Mouse (Mus musculus): ENCODE measurements around the gene Foxc1. TPM values are rescaled to one million over a fixed set of nuclear protein-coding genes. Genes with fewer than 3 reads are reported as not detected.

Gene Foxc1
- 2.9 and 3.7 TPM in 2 replicates for polyA plus RNA-seq (2016; fragmentation: Nextera tagmentation; extraction: Ambion mirVana)

DNA sequence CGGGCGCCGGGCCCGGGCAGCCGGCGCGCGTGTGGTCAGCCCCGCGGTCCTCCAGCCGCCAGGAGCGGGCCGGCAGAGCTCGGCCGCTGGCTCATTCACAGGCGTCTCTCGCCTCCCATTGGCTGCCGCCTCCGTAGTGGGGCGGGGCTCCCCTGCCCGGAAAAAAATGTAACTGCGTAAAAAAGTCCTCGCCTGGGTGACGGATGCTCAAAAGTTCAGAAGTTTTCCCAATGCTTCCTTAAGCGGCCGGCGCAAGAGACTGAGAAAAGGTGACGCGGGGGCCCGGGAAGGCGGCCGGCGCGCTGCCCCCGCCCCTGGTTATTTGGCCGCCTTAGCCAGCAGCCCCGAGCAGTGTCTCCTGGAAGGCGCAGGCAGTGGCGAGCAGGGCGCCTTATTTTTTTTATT is at the start of gene Foxc1:
TSS of gene Foxc1 (plus strand) at position 206 of the 405 bp plus-strand sequence.
- DNase-seq (ENCODE audit: low spot score), result peak; percentile 90
- WGBS, result under 1% methylated on average over 40 of the region's 40 CpGs
- peak within 1 kb of the TSS; percentile 63 for H3K4me3 ChIP-seq
- H3K27me3 ChIP-seq (ENCODE audit: insufficient read depth, poor library complexity, severe bottlenecking), result peaks cover 100% of the 10 kb centered on the region
- H3K4me1 ChIP-seq (replicated peaks), result peaks cover 66% of the 10 kb centered on the region
- 0 out of 2 replicates have a peak, but pooled peaks cover 9% of the 10 kb centered on the region for H3K36me3 ChIP-seq
- H3K27ac ChIP-seq, result peak within 1 kb of the TSS; percentile 90
- H3K9me3 ChIP-seq, result no peaks in the 10 kb centered on the region

DNA sequence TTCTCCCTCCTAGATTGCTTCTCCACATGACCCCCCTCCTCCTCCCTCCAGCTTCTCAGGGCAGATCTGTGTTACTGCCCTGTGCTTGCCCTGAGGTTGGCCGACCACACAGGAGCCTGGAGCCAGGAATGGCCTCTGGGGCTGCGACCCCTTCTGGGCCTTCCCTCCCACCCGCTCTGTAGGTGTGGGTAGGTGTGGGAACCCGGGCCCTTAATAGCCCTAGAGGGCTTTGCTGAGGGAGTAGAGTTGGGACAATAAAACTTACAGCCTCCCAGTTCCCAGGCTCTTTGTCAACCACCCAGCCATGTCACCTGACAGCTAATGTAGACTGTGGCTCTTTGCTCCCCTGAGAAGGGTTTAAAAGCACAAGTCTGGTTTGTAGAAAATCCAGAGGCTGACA is 46.0 kb upstream of the Foxc1 start:
- H3K27me3 ChIP-seq (ENCODE audit: insufficient read depth, poor library complexity, severe bottlenecking), result no peaks in the 10 kb centered on the region
- H3K27ac ChIP-seq, result peak overlapping the region; percentile 45; the same call in 1 of the 2 replicates
- no peaks in the 10 kb centered on the region for H3K9me3 ChIP-seq
- no peak overlapping the region for H3K4me3 ChIP-seq
- no peak for DNase-seq (ENCODE audit: low spot score)
- WGBS, result 39% methylated on average over 4 of the region's 4 CpGs
- no peaks in the 10 kb centered on the region for H3K36me3 ChIP-seq
- peaks cover 12% of the 10 kb centered on the region for H3K4me1 ChIP-seq (replicated peaks)

DNA sequence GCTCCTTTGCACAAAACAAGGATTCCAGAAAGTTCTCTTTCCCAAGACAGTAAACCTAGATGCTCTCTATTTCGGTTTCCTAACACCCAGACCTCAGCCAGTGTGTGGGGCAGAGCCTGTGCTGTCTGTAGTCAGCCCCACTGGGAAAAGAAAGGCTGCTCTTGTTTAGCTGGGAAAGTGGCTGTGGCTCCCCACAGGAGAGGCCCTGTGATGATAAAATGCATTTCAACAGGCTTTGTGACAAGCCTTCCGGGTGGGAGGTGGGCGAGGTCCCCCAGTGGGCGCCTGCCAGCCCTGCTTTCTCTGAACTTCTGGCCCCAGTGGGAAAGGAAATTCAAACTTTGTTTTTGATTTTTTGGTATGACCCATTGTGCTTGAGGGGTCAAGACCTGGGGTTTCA is 45.4 kb upstream of the Foxc1 start:
- Histone ChIP-seq H3K27ac (0 out of 2 replicates have a peak overlapping the region, but pooled peaks have one; percentile 23), H3K27me3 (ENCODE audit: insufficient read depth, poor library complexity, severe bottlenecking) (no peaks in the 10 kb centered on the region), H3K4me3 (no peak overlapping the region), H3K4me1 (replicated peaks) (peaks cover 12% of the 10 kb centered on the region), H3K36me3 (no peaks in the 10 kb centered on the region), H3K9me3 (no peaks in the 10 kb centered on the region)
- DNase-seq (ENCODE audit: low spot score), result no peak
- 59% methylated on average over 4 of the region's 4 CpGs for WGBS

DNA sequence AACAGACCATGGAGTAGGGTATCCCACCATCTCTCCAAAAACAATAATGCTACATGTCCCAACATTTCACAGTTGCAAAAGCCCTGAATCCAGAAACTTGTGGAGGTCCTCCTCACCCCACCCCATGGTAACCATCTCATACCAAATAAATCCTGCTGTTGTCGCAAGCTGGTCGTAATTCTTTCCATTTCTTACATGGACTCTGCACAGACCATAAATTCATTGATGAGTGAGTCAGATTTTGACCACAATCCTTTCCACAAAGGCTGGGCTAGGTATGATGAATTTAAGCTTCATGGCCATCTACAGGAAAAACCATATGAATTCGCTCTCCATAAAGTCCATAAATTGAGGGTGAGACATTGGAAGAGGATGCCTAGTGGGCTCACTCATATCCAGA is 42.0 kb upstream of the Foxc1 start:
- H3K27ac ChIP-seq, result no peak overlapping the region
- peaks cover 12% of the 10 kb centered on the region for H3K4me1 ChIP-seq (replicated peaks)
- WGBS, result 97% methylated on average over 3 of the region's 3 CpGs
- no peaks in the 10 kb centered on the region for H3K9me3 ChIP-seq
- no peaks in the 10 kb centered on the region for H3K27me3 ChIP-seq (ENCODE audit: insufficient read depth, poor library complexity, severe bottlenecking)
- no peak overlapping the region for H3K4me3 ChIP-seq
- DNase-seq (ENCODE audit: low spot score), result no peak
- H3K36me3 ChIP-seq, result no peaks in the 10 kb centered on the region

DNA sequence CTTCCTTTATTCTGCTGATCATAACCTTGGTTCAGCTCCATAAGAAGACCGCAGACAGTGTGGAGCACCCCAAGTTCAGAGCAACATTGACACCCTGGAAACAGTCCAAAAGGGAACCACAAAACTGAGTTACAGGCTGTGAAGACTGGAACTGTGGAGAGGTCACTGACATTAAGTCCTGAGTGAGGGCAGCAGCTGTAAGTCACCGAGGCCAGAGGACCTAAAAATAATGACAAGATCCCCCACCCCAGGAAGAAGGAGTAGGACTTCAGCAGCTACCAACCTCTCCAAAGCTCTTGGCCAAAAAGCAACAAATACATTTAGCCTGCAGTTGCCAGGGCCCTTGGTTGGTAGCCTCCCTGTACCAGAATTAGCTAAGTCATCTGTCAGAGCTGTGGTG is 40.9 kb upstream of the Foxc1 start:
- Histone ChIP-seq H3K4me3 (no peak overlapping the region), H3K27ac (no peak overlapping the region), H3K27me3 (ENCODE audit: insufficient read depth, poor library complexity, severe bottlenecking) (no peaks in the 10 kb centered on the region), H3K9me3 (no peaks in the 10 kb centered on the region), H3K36me3 (no peaks in the 10 kb centered on the region), H3K4me1 (replicated peaks) (peaks cover 6% of the 10 kb centered on the region)
- WGBS, result 80% methylated on average over 2 of the region's 2 CpGs
- DNase-seq (ENCODE audit: low spot score), result no peak

DNA sequence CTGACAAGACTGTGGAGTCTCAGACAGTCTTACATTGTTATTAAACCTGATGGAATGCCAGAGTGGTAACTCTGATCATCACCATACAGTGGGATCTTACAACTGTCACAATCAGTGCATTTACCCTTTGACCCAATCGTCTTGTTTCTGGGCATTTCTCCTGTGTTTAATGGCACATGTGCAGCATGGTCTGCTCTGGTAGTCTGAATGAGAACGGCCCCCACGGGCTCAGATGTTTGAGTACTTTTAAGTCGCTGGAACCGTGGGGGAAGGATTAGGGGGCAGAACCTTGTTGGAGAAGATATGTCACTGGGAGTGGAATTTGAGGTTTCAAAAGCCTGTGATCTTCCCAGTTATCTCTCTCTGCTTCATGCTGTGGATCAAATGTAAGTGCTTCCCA is 33.6 kb upstream of the Foxc1 start:
- H3K27ac ChIP-seq, result no peak overlapping the region
- no peak for DNase-seq (ENCODE audit: low spot score)
- H3K4me1 ChIP-seq (replicated peaks), result peaks cover 10% of the 10 kb centered on the region
- H3K4me3 ChIP-seq, result no peak overlapping the region
- no peaks in the 10 kb centered on the region for H3K27me3 ChIP-seq (ENCODE audit: insufficient read depth, poor library complexity, severe bottlenecking)
- no peaks in the 10 kb centered on the region for H3K9me3 ChIP-seq
- no peaks in the 10 kb centered on the region for H3K36me3 ChIP-seq
- WGBS, result 86% methylated on average over 5 of the region's 5 CpGs

DNA sequence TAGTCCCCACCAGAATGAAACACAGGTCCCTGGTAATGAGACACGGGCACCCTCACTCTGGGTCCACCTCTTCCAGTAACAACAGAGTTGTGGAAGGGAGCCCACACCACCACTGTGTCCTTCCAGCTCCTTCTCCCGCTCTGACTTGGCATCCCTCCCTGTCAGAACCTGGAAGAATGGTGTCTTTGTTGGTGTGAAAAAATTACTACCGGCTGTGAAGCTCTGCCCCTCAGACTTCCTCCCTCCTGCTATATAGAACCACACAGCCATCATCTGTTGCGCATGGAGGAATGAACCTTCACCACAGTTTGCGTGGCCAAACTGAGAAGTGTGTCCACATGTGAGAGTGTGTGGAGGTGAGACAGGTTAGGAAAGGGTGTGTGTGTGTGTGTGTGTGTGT is 30.7 kb upstream of the Foxc1 start:
- WGBS, result 70% methylated on average over 5 of the region's 5 CpGs
- Histone ChIP-seq H3K9me3 (no peaks in the 10 kb centered on the region), H3K4me1 (replicated peaks) (peaks cover 16% of the 10 kb centered on the region), H3K27me3 (ENCODE audit: insufficient read depth, poor library complexity, severe bottlenecking) (no peaks in the 10 kb centered on the region), H3K36me3 (no peaks in the 10 kb centered on the region), H3K4me3 (no peak overlapping the region), H3K27ac (no peak overlapping the region)
- DNase-seq (ENCODE audit: low spot score), result no peak

DNA sequence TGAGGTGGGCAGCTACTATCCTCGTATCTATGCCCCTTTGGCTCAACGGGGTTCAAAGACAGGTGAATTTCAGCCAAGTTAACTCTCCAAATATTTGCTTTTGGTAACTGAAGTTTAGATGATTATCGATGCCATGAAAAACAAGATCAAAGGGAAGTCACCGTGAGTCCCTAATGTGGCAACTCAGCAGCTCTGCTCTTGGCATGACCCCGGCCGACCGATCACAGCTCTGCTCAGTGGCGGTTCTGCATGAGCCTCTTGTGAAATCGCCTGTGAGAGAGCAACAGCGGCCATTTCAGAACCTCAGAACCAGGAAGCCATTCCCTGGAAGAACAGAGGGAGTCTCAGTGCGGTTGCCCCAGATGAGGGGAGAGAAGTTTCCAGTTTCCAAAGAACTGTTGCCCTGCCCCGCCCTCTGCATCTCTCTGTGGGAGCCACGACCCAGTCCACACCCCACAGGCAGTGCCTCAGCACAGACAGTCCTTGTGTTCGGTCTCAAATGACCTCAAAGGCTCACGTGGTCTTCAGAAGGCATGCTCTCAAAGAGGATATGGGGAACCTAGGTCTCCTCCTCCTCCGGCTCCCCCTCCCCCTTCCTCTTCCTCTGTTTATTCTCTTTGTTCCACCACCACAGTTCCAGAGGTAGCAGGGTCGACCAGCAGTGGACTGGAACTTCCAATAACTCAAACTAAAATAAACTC is 27.0 kb upstream of the Foxc1 start:
- DNase-seq (ENCODE audit: low spot score), result no peak
- Histone ChIP-seq H3K27me3 (ENCODE audit: insufficient read depth, poor library complexity, severe bottlenecking) (no peaks in the 10 kb centered on the region), H3K4me1 (replicated peaks) (peaks cover 16% of the 10 kb centered on the region), H3K27ac (peak overlapping the region; percentile 53), H3K36me3 (no peaks in the 10 kb centered on the region), H3K9me3 (no peaks in the 10 kb centered on the region), H3K4me3 (no peak overlapping the region)
- WGBS, result 63% methylated on average over 17 of the region's 17 CpGs

DNA sequence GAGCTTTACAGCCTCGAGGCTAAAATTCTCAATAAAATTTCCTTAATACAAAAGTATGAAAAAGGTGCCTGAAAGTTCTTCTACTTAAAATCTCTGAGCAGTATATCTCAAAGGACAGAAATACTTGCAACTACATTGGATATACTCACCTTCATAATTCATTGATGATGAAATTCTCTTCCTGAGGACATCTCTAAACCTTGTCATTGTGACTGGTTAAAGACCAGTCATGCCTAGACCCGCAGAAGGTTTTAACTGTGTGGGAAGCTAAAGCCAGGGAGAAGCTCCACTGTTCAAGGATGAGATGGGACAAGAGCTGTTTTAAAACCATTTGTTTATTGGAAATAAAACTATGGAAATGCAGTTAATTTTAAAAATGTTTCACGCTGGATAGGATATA is 26.1 kb upstream of the Foxc1 start:
- WGBS, result 87% methylated on average over 3 of the region's 3 CpGs
- Histone ChIP-seq H3K9me3 (no peaks in the 10 kb centered on the region), H3K4me1 (replicated peaks) (peaks cover 16% of the 10 kb centered on the region), H3K27me3 (ENCODE audit: insufficient read depth, poor library complexity, severe bottlenecking) (no peaks in the 10 kb centered on the region), H3K27ac (no peak overlapping the region), H3K36me3 (no peaks in the 10 kb centered on the region), H3K4me3 (no peak overlapping the region)
- DNase-seq (ENCODE audit: low spot score), result no peak

DNA sequence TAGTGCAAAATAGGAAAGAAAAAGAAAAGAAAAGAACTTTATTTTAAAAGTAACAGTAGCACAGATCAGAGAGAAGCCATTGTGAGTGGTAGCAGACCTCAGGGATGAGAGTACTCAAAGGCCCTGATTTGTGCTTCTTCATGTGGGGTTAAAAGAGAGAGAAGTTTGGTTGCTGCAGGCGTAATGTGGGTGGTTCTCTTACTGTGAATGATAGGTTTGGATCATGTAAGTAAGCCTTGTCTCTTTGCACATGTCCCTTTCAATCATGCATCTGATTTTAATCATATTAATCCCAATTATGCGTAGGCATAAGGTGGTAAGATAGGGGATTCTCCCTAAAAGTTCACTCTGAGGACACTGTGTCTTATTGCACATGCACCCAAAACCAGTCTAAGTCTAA is 24.4 kb upstream of the Foxc1 start:
- peaks cover 6% of the 10 kb centered on the region for H3K4me1 ChIP-seq (replicated peaks)
- H3K36me3 ChIP-seq, result no peaks in the 10 kb centered on the region
- H3K27ac ChIP-seq, result no peak overlapping the region
- 90% methylated on average over 2 of the region's 2 CpGs for WGBS
- no peak overlapping the region for H3K4me3 ChIP-seq
- DNase-seq (ENCODE audit: low spot score), result no peak
- no peaks in the 10 kb centered on the region for H3K9me3 ChIP-seq
- no peaks in the 10 kb centered on the region for H3K27me3 ChIP-seq (ENCODE audit: insufficient read depth, poor library complexity, severe bottlenecking)

DNA sequence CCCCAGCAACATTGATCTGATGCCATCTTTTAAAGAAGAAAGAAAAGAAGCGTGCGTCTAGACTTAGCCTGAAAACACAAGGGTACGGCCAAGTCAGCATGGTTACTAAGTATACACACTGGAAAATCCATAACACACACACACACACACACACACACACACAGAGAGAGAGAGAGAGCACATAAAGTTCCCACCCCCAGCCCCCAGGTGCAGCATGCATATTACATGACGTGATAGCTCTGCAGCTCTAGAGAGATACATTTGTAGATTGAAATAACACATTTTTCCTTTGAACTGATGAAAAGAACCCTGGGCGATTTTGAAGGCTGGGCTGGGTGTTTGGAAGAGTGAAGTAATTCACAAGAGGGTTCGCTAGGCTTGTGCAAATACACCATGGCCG is 21.7 kb upstream of the Foxc1 start:
- no peak overlapping the region for H3K4me3 ChIP-seq
- no peak for DNase-seq (ENCODE audit: low spot score)
- no peaks in the 10 kb centered on the region for H3K27me3 ChIP-seq (ENCODE audit: insufficient read depth, poor library complexity, severe bottlenecking)
- peaks cover under 1% of the 10 kb centered on the region; the same call in 1 of the 2 replicates for H3K4me1 ChIP-seq (replicated peaks)
- no peaks in the 10 kb centered on the region for H3K36me3 ChIP-seq
- no peak overlapping the region for H3K27ac ChIP-seq
- no peaks in the 10 kb centered on the region for H3K9me3 ChIP-seq
- 83% methylated on average over 7 of the region's 7 CpGs for WGBS

DNA sequence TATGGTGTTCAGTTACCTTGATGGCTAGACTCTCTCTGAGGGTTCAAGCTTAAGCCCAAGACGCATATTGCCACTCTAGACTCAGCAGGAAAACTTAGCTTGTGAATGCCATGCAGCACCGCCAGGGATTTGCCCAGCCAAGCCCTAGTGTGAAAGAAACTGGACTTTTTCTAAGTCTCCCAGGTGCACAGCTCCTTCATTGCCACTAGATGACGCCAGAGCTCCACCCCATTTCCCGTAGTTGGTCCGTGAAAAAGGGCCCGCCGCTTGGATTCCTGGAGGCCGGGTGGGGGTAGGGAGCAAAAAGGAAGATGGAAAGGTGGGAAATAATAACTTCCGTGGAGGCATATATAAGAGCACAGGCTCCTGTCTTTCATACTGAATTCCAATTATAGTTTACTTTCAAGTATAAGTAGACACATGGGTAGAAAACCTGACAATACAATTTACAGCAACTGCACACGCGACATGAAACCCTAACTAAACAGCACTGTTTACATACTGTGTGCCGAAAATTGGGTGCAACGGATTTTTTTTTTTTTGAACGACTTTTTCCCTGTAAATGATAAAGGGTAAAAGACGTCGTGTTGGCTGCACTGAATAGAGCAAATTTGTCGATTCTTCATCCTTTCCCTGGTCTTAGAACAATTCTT is 13.8 kb upstream of the Foxc1 start:
- Histone ChIP-seq H3K27me3 (ENCODE audit: insufficient read depth, poor library complexity, severe bottlenecking) (peaks cover 23% of the 10 kb centered on the region), H3K9me3 (no peaks in the 10 kb centered on the region), H3K27ac (no peak overlapping the region), H3K36me3 (no peaks in the 10 kb centered on the region), H3K4me3 (no peak overlapping the region), H3K4me1 (replicated peaks) (peaks cover 6% of the 10 kb centered on the region; the same call in 1 of the 2 replicates)
- WGBS, result 22% methylated on average over 17 of the region's 17 CpGs
- peak; percentile 63 for DNase-seq (ENCODE audit: low spot score)

DNA sequence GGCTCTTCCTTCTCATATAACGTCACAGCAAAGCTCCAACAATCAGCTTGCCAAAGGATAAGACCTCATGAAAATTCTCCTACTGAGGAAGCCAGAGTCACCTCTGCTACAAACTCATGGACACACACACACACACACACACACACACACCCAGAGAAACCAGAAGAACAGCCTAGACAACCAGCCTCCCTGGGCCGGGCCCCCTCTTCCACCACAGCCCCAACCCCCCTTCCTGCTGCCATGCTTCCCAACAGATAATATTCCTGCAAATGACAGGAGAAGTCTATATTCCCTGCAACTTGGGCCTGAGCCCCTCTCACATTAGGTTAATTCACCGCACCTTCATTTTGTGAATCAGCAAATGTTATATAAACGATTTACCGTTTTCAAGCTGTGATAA is 13.3 kb upstream of the Foxc1 start:
- H3K4me3 ChIP-seq, result no peak overlapping the region
- H3K27me3 ChIP-seq (ENCODE audit: insufficient read depth, poor library complexity, severe bottlenecking), result peaks cover 29% of the 10 kb centered on the region
- H3K4me1 ChIP-seq (replicated peaks), result peaks cover 11% of the 10 kb centered on the region; the same call in 1 of the 2 replicates
- H3K9me3 ChIP-seq, result no peaks in the 10 kb centered on the region
- DNase-seq (ENCODE audit: low spot score), result peak; percentile 11
- WGBS, result 36% methylated on average over 5 of the region's 5 CpGs
- H3K36me3 ChIP-seq, result no peaks in the 10 kb centered on the region
- H3K27ac ChIP-seq, result no peak overlapping the region
